ENCODE assay signal across 8 mouse cellular contexts in genomic region chr14:121189840-121190239, GRCm38 (mm10).
DNase-seq lines count a peak whose midpoint lies in the region; ATAC-seq and TF ChIP-seq lines count a peak whose summit lies in the region.
"Not testable (repeated sequence)": the region's sequence is repeated elsewhere in the genome, so short reads cannot be mapped to it uniquely, and the experiment has no call there.

No protein-coding gene starts in this region.

- peak; percentile 46 for TF ChIP-seq CTCF in Patski (IDR thresholded peaks at IDR 0.05)
- peak; percentile 19; the same call in 1 of the 2 replicates for TF ChIP-seq CTCF in gastrocnemius, adult 2 months (IDR thresholded peaks at IDR 0.05)
- peak; percentile 32; the same call in 1 of the 2 replicates for TF ChIP-seq CTCF in hindbrain, postnatal 0 days (IDR thresholded peaks at IDR 0.05; ENCODE audit: low read depth)
- TF ChIP-seq CTCF in liver, adult 2 months (IDR thresholded peaks at IDR 0.05; ENCODE audit: low read depth, low read length): peak; percentile 52

- intact Hi-C loops in gastrocnemius, adult 2 months (cut with DNase I): not testable (repeated sequence)

- H3K36me3 ChIP-seq in hindbrain, postnatal 0 days (ENCODE audit: insufficient read depth, low read length); liver, adult 2 months (ENCODE audit: control insufficient read depth, insufficient read depth, low read length); stomach, embryonic 15.5 days: not testable (repeated sequence)

- H3K9ac ChIP-seq in hindbrain, postnatal 0 days (replicated peaks; ENCODE audit: low read length); liver, adult 2 months (ENCODE audit: low read depth, low read length); stomach, embryonic 15.5 days: not testable (repeated sequence)

- in situ Hi-C loops in Patski (cut with MboI; ENCODE audit: low pct_unique_long_range_greater_than_20kb): loop anchor here (10.0 kb wide), 1 partner anchor 155 kb away; the partner anchor contains the start of gene Farp1

- DNase-seq in CD4-positive, CD25-positive, alpha-beta regulatory T cell, adult 2 months (ENCODE audit: low read depth, low spot score): peak; percentile 63
- DNase-seq in Patski (ENCODE audit: low read depth, low spot score); gastrocnemius, adult 2 months; hindbrain, postnatal 0 days (ENCODE audit: low spot score); liver, adult 2 months (ENCODE audit: extremely low read depth, low read depth, low spot score): not testable (repeated sequence)
- DNase-seq in yolk sac, embryonic 10.5 days (ENCODE audit: low spot score): peak; percentile 33

- H3K4me1 ChIP-seq in hindbrain, postnatal 0 days (ENCODE audit: insufficient read depth, low read length); liver, adult 2 months (ENCODE audit: control insufficient read depth, insufficient read depth, low read length): not testable (repeated sequence)
- peaks cover 22% of the 10 kb centered on the region for H3K4me1 ChIP-seq in stomach, embryonic 15.5 days

- not testable (repeated sequence) for H3K4me2 ChIP-seq in hindbrain, postnatal 0 days (ENCODE audit: low read depth, low read length); stomach, embryonic 15.5 days

- WGBS in hindbrain, postnatal 0 days: 95% methylated on average over 10 of the region's 10 CpGs
- WGBS in liver, adult 2 months: 88% methylated on average over 10 of the region's 10 CpGs
- WGBS in stomach, embryonic 15.5 days: 91% methylated on average over 10 of the region's 10 CpGs

- H3K27me3 ChIP-seq in Patski; hindbrain, postnatal 0 days (ENCODE audit: insufficient read depth, low read length); liver, adult 2 months (ENCODE audit: control insufficient read depth, insufficient read depth, low read length); stomach, embryonic 15.5 days (replicated peaks): not testable (repeated sequence)

- not testable (repeated sequence) for H3K9me3 ChIP-seq in hindbrain, postnatal 0 days (ENCODE audit: low read length); stomach, embryonic 15.5 days

- not testable (repeated sequence) for H3K4me3 ChIP-seq in gastrocnemius, adult 2 months; hindbrain, postnatal 0 days (ENCODE audit: low read length); liver, adult 2 months (ENCODE audit: insufficient read depth, low read depth, low read length); stomach, embryonic 15.5 days (replicated peaks)

- not testable (repeated sequence) for H3K79me2 ChIP-seq in liver, adult 2 months (ENCODE audit: control insufficient read depth, insufficient read depth, low read length)

- H3K27ac ChIP-seq in gastrocnemius, adult 2 months; hindbrain, postnatal 0 days; liver, adult 2 months (replicated peaks; ENCODE audit: insufficient read depth, low read depth, low read length): not testable (repeated sequence)
- peak overlapping the region; percentile 77; the same call in 1 of the 2 replicates for H3K27ac ChIP-seq in stomach, embryonic 15.5 days

- TF ChIP-seq POLR2A in liver, adult 2 months (IDR thresholded peaks at IDR 0.05; ENCODE audit: extremely low read depth, insufficient read depth, low read length): not testable (repeated sequence)

- CTCF ChIA-PET in Patski (lab: Charles Lee): not testable (repeated sequence)

- POLR2A ChIA-PET in Patski (lab: Charles Lee): not testable (repeated sequence)

- not testable (repeated sequence) for ATAC-seq in Patski; hindbrain, postnatal 0 days; stomach, embryonic 15.5 days (ENCODE audit: insufficient read depth, low FRiP score, low read depth)
- ATAC-seq in megakaryocyte progenitor cell, adult 5-6 weeks (replicated peaks; ENCODE audit: poor library complexity): 0 out of 2 replicates have a peak, but pooled peaks have one; percentile 20
